ENCODE assay signal across 12 mouse cellular contexts in genomic region chr2:73470146-73470630, GRCm38 (mm10). TPM values are rescaled to one million over a fixed set of nuclear protein-coding genes. Genes with fewer than 3 reads are reported as not detected.
A peak's percentile ranks its signal among the peaks of the same experiment; 100 is the strongest.
DNase-seq lines count a peak whose midpoint lies in the region; ATAC-seq lines count a peak whose summit lies in the region.
"Had no signal": no experiment of that assay in that cellular context is flagged by ENCODE, and none has a peak within 500 bp of the region (broad histone marks: within the 10 kb centered on the region; RNA-seq: fewer than 3 reads in every experiment).

No protein-coding gene starts in this region.

- peak; percentile 71 for ATAC-seq in inflammation-experienced regulatory T-cells, adult 6 months
- ATAC-seq in megakaryocyte progenitor cell, adult 5-6 weeks (replicated peaks; ENCODE audit: poor library complexity): peak; percentile 91

- peak; percentile 95 for DNase-seq in heart, adult 11 months
- DNase-seq in heart, postnatal 36 days: no peak
- peak; percentile 75 for DNase-seq in CD4-positive, CD25-positive, alpha-beta regulatory T cell, adult 2 months (ENCODE audit: low read depth, low spot score)
- no peak for DNase-seq in adrenal gland, adult 18-20 months (ENCODE audit: low spot score in 2 of 2)
- no peak for DNase-seq in retina, embryonic 14.5 days (ENCODE audit: low spot score)
- DNase-seq in cerebellum, adult 11-12 months: no peak
- DNase-seq: B cell, adult 2 months; cerebellum, adult 11 months; gastrocnemius, postnatal 14 days; kidney, adult 8-10 months had no signal

- intact Hi-C loops in heart, postnatal 36 days (cut with DNase I): no loop called here

RNA-seq across cellular contexts. Expression of gene Wipf1, which starts 59.3 kb away (rescaled TPM):
- 10 to 100 TPM; 15.4 to 15.5 TPM for total RNA-seq in heart, postnatal 36 days (2021)
- 100 to 1,000 TPM in 1 of 3 experiments, 10 to 100 TPM in 2; 61.5 to 101 (median 68.3) TPM for polyA plus RNA-seq in inflammation-experienced regulatory T-cells, adult 6 months (2017; shearing (Covaris generic))
- total RNA-seq in megakaryocyte progenitor cell, adult 5-6 weeks (2015): 33.6 and 39.1 TPM in 2 replicates
- 12.7 and 13.7 TPM in 2 replicates for total RNA-seq in megakaryocyte progenitor cell, adult 5-6 weeks (2017)
- total RNA-seq in adrenal gland, adult 18-20 months (2021): 10 to 100 TPM; 14.6 to 16.3 TPM

Comparison
In these comparisons a context has a peak if more than half of its experiments do, and no peak if none do; other contexts are left out.
1. DNase-seq: peak in heart, adult 11 months (single experiment) and CD4-positive, CD25-positive, alpha-beta regulatory T cell, adult 2 months (single experiment); none in heart, postnatal 36 days (0 of 2), adrenal gland, adult 18-20 months (0 of 2), retina, embryonic 14.5 days (single experiment) and cerebellum, adult 11-12 months (single experiment).